Comparison of ENCODE assay signal across 22 mouse cellular contexts in the genomic region with DNA sequence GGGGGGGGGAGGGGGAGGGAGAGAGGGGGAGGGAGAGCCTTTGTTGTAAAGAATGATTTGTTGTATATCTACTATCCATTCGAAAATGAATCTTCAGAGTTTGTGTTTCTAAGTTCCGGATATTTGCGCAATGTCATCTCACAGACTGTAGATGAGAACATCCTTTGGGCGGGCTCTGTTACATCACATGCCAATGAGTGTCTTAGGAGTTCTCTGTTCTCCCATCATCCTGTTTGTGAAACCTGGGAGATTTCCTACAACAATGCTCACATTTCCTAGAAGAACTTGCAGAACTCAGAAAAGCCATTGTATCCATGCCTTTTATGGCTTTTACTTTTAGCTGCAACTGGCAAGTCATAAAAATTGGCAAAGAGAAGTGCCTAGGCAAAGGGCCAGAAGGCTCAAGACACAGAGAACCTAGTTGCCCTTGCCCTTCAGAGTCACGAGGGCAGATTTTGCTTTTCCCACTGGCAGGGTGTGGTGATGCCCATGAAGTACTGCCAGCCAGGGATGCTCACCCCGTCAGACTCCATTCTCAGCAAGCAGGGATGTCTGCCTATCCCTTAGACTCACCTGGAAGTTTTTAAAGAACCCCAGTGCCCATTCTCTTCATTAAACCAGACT. TPM values are rescaled to one million over a fixed set of nuclear protein-coding genes. Genes with fewer than 3 reads are reported as not detected.
DNase-seq lines count a peak whose midpoint lies in the region; ATAC-seq and TF ChIP-seq lines count a peak whose summit lies in the region.
"Had no signal": no experiment of that assay in that cellular context is flagged by ENCODE, and none has a peak within 500 bp of the region (broad histone marks: within the 10 kb centered on the region; RNA-seq: fewer than 3 reads in every experiment).

No protein-coding gene starts in this region.

- no peaks in the 10 kb centered on the region for H3K4me1 ChIP-seq in cerebellum, adult 2 months (ENCODE audit: control insufficient read depth, insufficient read depth, low read length)
- H3K4me1 ChIP-seq: embryonic facial prominence, embryonic 12.5 days; forebrain, embryonic 13.5 days; heart, embryonic 10.5 days; liver, embryonic 13.5 days had no signal

- peak; percentile 86 for DNase-seq in heart, adult 11 months
- DNase-seq in heart, adult 8-10 months (ENCODE audit: low spot score) = no peak
- DNase-seq in 3T3-L1 (ENCODE audit: low read depth, low spot score) = peak; percentile 64
- DNase-seq in adrenal gland, postnatal 25 days = peak; percentile 9
- DNase-seq in cerebellum, adult 2 months = no peak
- DNase-seq in cerebellum, postnatal 4 days (ENCODE audit: low spot score in 2 of 2) = no peak
- no peak for DNase-seq in thymus, postnatal 14 days
- DNase-seq: cerebellum, postnatal 25 days; gastrocnemius, adult 2 months; liver, embryonic 13.5 days; thymus, adult 2 months had no signal

- WGBS in cerebellum, adult 2 months = 67% methylated on average over 6 of the region's 6 CpGs

- no peak overlapping the region for H3K4me3 ChIP-seq in cerebellum, adult 2 months (replicated peaks; ENCODE audit: insufficient read depth, low read depth, low read length)
- H3K4me3 ChIP-seq: embryonic facial prominence, embryonic 12.5 days; forebrain, embryonic 13.5 days; gastrocnemius, adult 2 months; heart, embryonic 10.5 days; liver, embryonic 13.5 days had no signal

- H3K27ac ChIP-seq in cerebellum, adult 2 months (ENCODE audit: insufficient read depth, low read length) = no peak overlapping the region
- H3K27ac ChIP-seq: embryonic facial prominence, embryonic 12.5 days; forebrain, embryonic 13.5 days; gastrocnemius, adult 2 months; heart, embryonic 10.5 days; liver, embryonic 13.5 days had no signal

- no peak for TF ChIP-seq CTCF in cerebellum, adult 2 months (IDR thresholded peaks at IDR 0.05; ENCODE audit: borderline replicate concordance, insufficient read depth, low read depth, low read length)

- no peak for TF ChIP-seq POLR2A in cerebellum, adult 2 months (IDR thresholded peaks at IDR 0.05; ENCODE audit: borderline replicate concordance, insufficient read depth, low read length)

- ATAC-seq in megakaryocyte, adult 5-6 weeks (ENCODE audit: poor library complexity, severe bottlenecking) = peak; percentile 68
- ATAC-seq: forebrain, embryonic 13.5 days; hindbrain, embryonic 16.5 days had no signal

- H3K27me3 ChIP-seq in cerebellum, adult 2 months (ENCODE audit: control insufficient read depth, insufficient read depth, low read length) = no peaks in the 10 kb centered on the region
- H3K27me3 ChIP-seq: embryonic facial prominence, embryonic 12.5 days; forebrain, embryonic 13.5 days; liver, embryonic 13.5 days had no signal

RNA-seq across cellular contexts. Expression of gene Wfdc18, which starts 8.3 kb away (rescaled TPM):
- total RNA-seq in heart, adult 8-10 months (2022) = not detected
- not detected in 2 replicates for total RNA-seq in adrenal gland, postnatal 25 days (2021)
- total RNA-seq in megakaryocyte, adult 5-6 weeks (2015) = 1.4 and 6.2 TPM in 2 replicates
- total RNA-seq in megakaryocyte, adult 5-6 weeks (2017) = 1.3 and 3.9 TPM in 2 replicates
- polyA plus RNA-seq in cerebellum, adult 2 months (2012; rRNA removed) = 3.0 and 5.3 TPM in 2 replicates
- total RNA-seq: G1E; gastrocnemius, adult 2 months; heart, postnatal 25 days; layer of hippocampus, postnatal 14 days; megakaryocyte-erythroid progenitor cell, adult 5-6 weeks had no signal
- polyA plus RNA-seq: embryonic facial prominence, embryonic 12.5 days; forebrain, embryonic 13.5 days; G1E; heart, embryonic 10.5 days; hindbrain, embryonic 16.5 days; kidney, embryonic 16.5 days; liver, embryonic 13.5 days had no signal

RNA-seq across cellular contexts. Expression of gene Wfdc17, which starts 13.4 kb away (rescaled TPM):
- 1 to 10 TPM; 2.1 to 4.1 (median 3.6) TPM for total RNA-seq in heart, adult 8-10 months (2022)
- 0.88 TPM in 1 of 2 replicates, not detected in the other for total RNA-seq in adrenal gland, postnatal 25 days (2021)
- 379 and 412 TPM in 2 replicates for total RNA-seq in megakaryocyte, adult 5-6 weeks (2015)
- 127 and 155 TPM in 2 replicates for total RNA-seq in megakaryocyte, adult 5-6 weeks (2017)
- 0.51 and 1.1 TPM in 2 replicates for polyA plus RNA-seq in cerebellum, adult 2 months (2012; rRNA removed)
- total RNA-seq: G1E; layer of hippocampus, postnatal 14 days; left cerebral cortex, postnatal 36 days; megakaryocyte-erythroid progenitor cell, adult 5-6 weeks had no signal
- polyA plus RNA-seq: embryonic facial prominence, embryonic 12.5 days; forebrain, embryonic 13.5 days; G1E; heart, embryonic 10.5 days had no signal

RNA-seq across cellular contexts. Expression of gene Wfdc21, which starts 29.6 kb away (rescaled TPM):
- total RNA-seq in heart, adult 8-10 months (2022) = 1 to 10 TPM in 1 of 4 experiments, not detected in 3; 1.5 TPM
- not detected in 2 replicates for total RNA-seq in adrenal gland, postnatal 25 days (2021)
- total RNA-seq in megakaryocyte, adult 5-6 weeks (2015) = 528 and 641 TPM in 2 replicates
- 492 and 635 TPM in 2 replicates for total RNA-seq in megakaryocyte, adult 5-6 weeks (2017)
- 0.36 TPM in 1 of 2 replicates, not detected in the other for polyA plus RNA-seq in cerebellum, adult 2 months (2012; rRNA removed)
- total RNA-seq: G1E; gastrocnemius, adult 2 months; heart, postnatal 25 days; layer of hippocampus, postnatal 14 days; left cerebral cortex, postnatal 36 days had no signal
- polyA plus RNA-seq: embryonic facial prominence, embryonic 12.5 days; forebrain, embryonic 13.5 days; G1E; heart, embryonic 10.5 days; hindbrain, embryonic 16.5 days had no signal

RNA-seq across cellular contexts. Expression of gene Heatr6, which starts 36.3 kb away (rescaled TPM):
- total RNA-seq in heart, adult 8-10 months (2022) = 1 to 10 TPM; 5.7 to 7.9 (median 6.6) TPM
- total RNA-seq in adrenal gland, postnatal 25 days (2021) = 17.0 and 17.1 TPM in 2 replicates
- 13.0 and 17.0 TPM in 2 replicates for total RNA-seq in megakaryocyte, adult 5-6 weeks (2015)
- total RNA-seq in megakaryocyte, adult 5-6 weeks (2017) = 13.2 and 19.8 TPM in 2 replicates
- 17.4 and 19.0 TPM in 2 replicates for polyA plus RNA-seq in cerebellum, adult 2 months (2012; rRNA removed)

RNA-seq across cellular contexts. Expression of gene Ccl4, which starts 54.8 kb away (rescaled TPM):
- not detected for total RNA-seq in heart, adult 8-10 months (2022)
- not detected in 2 replicates for total RNA-seq in adrenal gland, postnatal 25 days (2021)
- total RNA-seq in megakaryocyte, adult 5-6 weeks (2015) = 36.0 and 59.5 TPM in 2 replicates
- 36.2 and 51.5 TPM in 2 replicates for total RNA-seq in megakaryocyte, adult 5-6 weeks (2017)
- polyA plus RNA-seq in cerebellum, adult 2 months (2012; rRNA removed) = 0.25 and 0.32 TPM in 2 replicates
- total RNA-seq: gastrocnemius, adult 2 months; heart, postnatal 25 days; layer of hippocampus, postnatal 14 days; left cerebral cortex, postnatal 36 days had no signal
- polyA plus RNA-seq: G1E; heart, embryonic 10.5 days had no signal

Comparison
In these comparisons a context has a peak if more than half of its experiments do, and no peak if none do; other contexts are left out.
1. DNase-seq: peak in heart, adult 11 months (single experiment), 3T3-L1 (single experiment) and adrenal gland, postnatal 25 days (single experiment); none in heart, adult 8-10 months (single experiment), cerebellum, adult 2 months (0 of 2), cerebellum, postnatal 4 days (0 of 2) and thymus, postnatal 14 days (single experiment).
2. RNA of gene Wfdc17, which starts 13.4 kb away (total RNA-seq): 127 to 412 TPM in megakaryocyte, adult 5-6 weeks; 2.1 to 4.1 TPM in heart, adult 8-10 months and 0.88 TPM in adrenal gland, postnatal 25 days; every median in the first group is over 10 times any median in the second.
3. RNA of gene Wfdc21, which starts 29.6 kb away (total RNA-seq): 492 to 641 TPM in megakaryocyte, adult 5-6 weeks; 1.5 TPM in heart, adult 8-10 months and not detected in adrenal gland, postnatal 25 days; every median in the first group is over 100 times any median in the second.